Mouse (Mus musculus) stomach, postnatal 0 days (tissue): ENCODE results near the gene Nfia.

Experiments used
- CTCF ChIP-seq: IDR thresholded peaks from 2 replicates; pipeline ENCODE4 v1.5.1; 2016; ENCODE audit warnings: antibody characterized with exemption, low read depth, mild to moderate bottlenecking, moderate library complexity
- EP300 ChIP-seq: optimal IDR thresholded peaks from 2 replicates; pipeline ENCODE3; 2016; ENCODE audit warnings: antibody characterized with exemption

DNA sequence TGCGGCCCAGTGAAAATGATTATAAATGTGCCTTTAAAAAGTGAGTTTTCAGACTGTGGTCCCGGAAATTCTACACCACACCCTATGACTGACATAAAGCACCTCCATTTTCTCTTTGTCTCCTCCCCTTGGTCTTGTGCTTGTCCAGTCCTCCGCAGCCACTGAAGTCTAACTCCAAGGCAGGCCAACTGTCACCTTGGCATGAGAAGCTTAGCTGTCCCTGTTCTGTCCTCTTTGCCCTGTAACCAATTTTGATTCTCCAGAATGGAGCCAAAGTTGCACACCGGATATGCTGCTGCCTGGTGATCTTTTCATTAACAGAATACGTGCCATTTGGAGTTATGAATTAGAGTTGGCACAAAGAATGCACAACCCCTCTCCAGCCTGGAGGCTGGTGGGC, 378.0 kb downstream of the Nfia start:
- TF ChIP-seq CTCF (no peak), EP300 (no peak)
